Mouse (Mus musculus) erythroid progenitor cell, adult 5-6 weeks (primary cell): Measurements from ENCODE around the gene Dnajb12. TPM values are rescaled to one million over a fixed set of nuclear protein-coding genes. Genes with fewer than 3 reads are reported as not detected.

Experiments used
- ATAC-seq: replicated peaks from 2 replicates; pipeline ENCODE4 v1.8.0; 2016; ENCODE audit warnings: moderate number of reproducible peaks, mild to moderate bottlenecking, moderate TSS enrichment, inconsistent platforms; ENCODE audit not compliant: poor library complexity, low FRiP score, severe bottlenecking
- total RNA-seq, 2 experiments: library from RNA; stranded (forward) in 1 of 2; stranded (reverse) in 1 of 2; fragments of 150-400 nt in 1 of 2; fragments of 186-747, 209-891 nt in 1 of 2; gene quantifications; 2 replicates each; pipeline versions ENCODE4 v1.2.3 to v1.2.4; 2015 to 2017; ENCODE audit warnings: low replicate concordance in 2 of 2

Dnajb12 gene
- total RNA-seq, 2 experiments from 2014 or later = 27.2 to 30.4 TPM

DNA sequence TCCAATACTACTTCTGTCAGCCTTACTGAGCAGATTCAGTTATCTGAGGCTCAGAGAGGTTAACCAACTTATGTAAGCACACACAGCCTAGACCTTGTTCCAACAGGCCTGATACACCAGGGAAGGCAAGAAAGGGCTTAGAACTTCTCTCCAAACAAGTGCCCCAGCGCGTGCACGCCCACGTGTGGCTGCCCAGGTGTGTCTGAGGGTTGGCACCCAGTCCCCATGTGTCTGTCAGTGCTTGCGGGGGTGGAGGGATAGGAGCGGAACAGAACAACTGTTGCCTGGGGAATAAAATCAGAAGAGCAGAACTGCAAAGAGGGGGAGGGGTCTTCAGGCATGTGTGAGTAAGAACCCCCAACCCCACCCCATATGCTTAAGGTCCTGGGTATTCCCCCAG lies 31.7 kb downstream of the Dnajb12 start:
- no peak for ATAC-seq

DNA sequence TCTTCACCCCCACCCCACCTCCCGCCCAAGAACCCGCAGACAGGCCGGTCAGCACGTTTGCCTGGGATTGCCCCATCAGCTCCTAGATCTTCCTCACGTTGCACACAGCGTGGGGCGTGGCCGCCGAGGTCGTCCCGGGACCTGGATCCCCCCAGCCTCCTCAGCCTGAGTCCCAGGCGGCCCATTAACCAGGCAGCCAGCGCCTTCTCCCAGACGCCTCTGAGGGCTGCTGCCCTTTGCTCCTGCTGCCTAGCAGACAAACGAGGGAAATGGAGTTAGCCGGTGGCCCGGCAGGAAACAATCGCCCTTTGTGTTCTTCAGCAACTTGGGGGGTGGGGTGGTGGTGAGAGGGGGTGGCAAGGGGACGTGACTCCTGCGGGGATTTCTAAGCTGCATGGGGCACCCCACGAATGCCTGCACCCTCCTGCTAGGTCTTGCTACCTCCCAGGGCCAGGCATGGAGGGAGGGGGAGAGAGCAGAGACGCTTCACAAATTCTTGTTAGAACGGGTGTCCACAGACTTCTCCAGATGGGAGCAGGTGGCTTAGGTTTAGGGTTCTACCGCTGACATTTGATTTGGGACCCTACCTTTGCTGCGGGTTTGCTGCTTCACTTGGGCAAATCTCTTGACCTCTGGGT lies 32.3 kb downstream of the Dnajb12 start:
- ATAC-seq = no peak

DNA sequence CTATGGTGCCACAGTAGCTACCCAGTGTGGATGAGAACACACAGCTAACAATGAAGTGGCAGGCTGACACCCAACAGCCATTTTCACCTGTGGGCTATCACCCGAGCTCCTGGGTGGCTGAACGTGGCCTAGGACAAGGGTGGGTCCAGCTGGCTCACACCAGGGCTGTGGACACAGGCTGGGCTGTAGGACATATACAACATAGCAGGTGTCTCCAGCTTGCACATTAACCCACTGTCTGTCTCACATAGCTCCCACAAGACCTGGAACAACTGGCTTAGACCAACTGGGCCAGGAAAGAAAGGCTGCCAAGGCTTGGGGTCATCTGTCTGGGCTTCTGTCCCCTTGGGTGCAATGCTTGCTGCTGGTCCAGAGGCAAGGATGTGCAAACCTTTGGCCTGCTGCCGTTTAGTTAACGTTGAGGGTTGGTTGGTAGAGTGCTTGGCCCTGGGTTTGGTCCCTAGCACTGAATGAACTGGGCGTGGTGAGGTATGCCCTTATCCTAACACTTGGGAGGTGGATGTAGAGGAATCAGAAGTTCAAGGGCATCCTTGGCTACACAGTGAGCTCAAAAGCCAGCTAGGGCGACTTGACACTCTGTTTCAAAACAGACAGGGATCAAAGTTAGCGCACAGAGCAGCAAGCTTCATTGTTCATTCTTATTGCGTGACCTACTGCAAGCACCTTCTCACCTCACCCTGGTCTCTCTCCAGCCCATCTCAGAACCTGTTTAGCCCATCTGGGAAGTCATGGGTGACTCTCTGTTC lies 36.0 kb downstream of the Dnajb12 start:
- ATAC-seq = no peak

DNA sequence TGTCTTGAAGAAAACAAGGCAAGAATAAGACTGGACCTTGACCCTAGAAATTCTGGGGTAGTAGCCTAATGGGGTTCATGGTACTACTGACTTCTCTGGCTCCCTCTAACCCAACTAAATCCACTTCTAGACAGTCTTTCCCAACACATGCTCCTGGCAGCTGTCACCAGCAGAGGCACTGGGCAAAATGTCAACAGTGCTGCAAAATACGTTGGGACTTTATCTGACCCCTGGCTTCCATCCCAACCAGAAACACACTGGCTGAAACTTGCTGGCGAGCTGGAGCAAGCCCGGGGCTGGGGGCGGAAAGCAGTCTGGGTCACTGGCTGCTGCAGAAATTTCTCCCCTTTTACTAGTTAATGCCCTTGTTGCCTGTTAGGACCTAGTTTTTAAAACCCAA lies 36.8 kb downstream of the Dnajb12 start:
- ATAC-seq = no peak

- no peak for ATAC-seq
These were observed 37.3 kb downstream of the Dnajb12 start for GRCm38 (mm10) chr10:59916649-59917048.

DNA sequence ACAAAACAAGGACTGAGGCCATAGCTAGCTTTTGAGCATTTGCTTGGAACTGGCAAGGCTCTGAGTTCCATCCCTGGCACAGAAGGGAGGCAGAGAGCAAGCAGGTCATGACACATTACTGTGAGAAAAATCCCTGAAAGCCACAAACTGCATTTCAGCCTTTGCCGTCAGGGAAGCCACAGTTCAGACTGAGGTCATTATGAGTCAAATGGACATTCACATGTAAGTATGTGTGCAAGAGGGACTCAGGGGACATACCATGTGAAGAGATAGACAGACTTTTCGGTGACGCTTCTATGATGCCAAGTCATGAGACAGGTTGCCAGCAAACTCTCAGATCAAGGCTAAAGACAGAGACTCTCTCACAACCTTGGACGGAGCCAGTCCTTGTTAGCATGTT lies 38.8 kb downstream of the Dnajb12 start:
- ATAC-seq = no peak

DNA sequence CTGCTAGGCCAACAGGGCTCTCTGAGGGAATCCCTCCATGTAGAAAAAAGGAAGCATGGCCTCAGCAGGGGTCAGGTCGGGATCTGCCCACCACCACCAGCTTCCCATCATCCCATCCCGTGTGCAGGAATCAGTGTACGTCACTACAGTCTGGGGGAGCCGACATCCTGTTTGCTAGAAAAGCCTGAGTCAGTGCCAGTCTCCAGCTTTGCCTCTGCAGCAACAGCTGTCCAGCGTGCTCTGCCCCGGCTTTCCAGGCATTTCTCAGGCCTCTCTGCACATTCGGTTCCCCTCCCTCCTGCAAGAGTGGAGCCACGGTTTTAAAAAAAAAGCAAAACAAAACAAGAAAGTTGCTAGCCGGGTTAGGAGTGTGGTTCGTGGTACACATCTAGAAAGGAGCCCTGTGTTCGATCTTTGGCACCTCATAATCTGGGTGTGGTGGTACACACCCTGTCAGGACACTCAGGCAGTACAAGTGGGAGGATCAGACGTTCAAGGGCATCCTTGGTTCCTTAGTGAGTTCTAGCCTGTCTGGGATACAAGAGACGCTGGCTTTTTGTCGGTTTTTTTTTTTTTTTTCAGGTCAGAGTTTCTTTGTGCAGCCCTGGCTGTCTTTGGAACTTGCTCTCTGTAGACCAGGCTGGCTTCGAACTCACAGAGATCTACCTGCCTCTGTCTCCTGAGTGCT lies 40.3 kb downstream of the Dnajb12 start:
- peak; percentile 32; the same call in 1 of the 2 replicates for ATAC-seq

- peak; percentile 35 for ATAC-seq
These were observed 41.1 kb downstream of the Dnajb12 start for GRCm38 (mm10) chr10:59920485-59920809.

DNA sequence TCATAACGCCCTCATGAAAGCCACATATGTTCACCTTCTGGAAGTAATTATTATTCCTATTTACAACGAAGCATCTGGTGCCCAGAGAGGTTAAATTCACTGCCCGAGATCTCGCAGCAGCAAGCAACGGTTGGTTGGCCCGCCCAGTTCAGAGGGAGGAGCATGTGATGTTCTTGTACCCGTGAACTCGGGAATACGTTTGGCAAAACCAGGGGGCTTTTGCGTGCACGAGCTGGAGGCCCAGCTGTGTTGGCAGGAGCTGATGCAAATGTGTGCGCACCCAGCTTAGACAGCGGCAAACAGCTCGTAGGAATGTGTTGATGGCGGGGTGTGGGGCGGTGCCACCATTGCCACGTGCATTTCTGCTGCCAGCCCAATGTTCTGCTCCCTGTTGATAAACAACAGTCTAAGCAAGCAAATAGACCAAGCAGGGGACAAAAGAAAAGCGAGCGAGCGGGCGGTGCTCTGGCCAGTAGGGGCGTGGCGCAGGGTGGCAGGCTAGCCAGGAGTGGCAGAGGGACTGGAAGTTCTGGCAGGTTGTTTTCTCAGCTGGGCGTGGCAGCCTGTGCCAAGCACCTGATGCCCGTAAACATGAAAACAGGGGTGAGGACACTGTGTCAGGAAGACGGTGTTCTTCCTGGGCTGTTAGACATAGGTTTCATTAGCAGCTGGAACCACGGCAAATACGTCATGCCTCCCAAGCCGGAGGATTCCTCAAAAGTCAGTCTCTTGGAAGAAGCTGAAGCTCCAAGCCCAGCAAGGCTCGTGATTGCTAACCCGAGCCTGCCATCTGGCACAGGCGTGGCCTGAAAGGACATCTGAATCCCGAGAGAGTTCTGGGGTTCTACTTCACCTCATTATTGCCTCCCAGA lies 41.7 kb downstream of the Dnajb12 start:
- ATAC-seq = peak; percentile 89

GRCm38 (mm10) chr10:59923493-59923892 lies 44.1 kb downstream of the Dnajb12 start:
- ATAC-seq = no peak

DNA sequence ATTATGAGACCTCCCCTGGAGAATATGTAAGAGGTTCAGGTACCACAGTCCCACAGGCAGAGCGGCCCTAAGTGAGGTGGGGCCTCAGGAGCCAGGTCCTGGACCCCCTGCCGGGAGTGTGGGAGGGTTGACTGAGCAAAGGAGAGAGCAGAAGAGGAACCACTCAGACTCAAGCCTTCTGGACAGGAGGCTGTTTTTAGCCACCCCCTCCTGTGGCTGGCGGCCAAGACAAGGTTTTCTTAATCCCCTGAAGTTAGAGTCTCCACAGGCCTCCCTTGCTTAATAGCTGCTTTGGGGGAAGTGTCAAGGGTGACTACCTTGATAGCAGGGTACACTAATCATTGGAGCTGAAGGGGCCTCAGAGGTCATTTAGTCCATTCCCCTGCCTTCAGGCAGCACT lies 44.9 kb downstream of the Dnajb12 start:
- no peak for ATAC-seq

- ATAC-seq = no peak
These were observed 49.8 kb downstream of the Dnajb12 start for GRCm38 (mm10) chr10:59929205-59929604.

DNA sequence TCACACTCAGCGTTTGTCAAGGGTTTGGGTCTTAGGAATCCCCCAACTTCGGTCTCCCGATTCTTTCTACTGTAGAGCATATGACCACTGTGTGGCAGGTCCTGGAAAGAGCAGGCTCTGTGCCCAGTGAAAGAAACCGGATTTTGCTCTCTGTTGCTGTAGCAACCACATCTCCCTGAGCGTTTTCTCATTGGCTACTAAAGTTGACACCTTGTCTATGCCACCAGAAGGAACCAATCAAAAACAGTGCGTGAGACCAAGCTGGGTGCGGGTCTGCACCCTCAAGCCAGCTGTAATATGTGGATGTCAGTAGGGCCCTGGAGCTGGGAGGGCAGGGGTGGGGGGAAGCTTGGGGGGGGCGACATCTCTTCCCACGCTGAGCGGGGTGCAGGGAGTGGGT lies 51.6 kb downstream of the Dnajb12 start:
- ATAC-seq = no peak

- ATAC-seq = no peak
These were observed 53.2 kb downstream of the Dnajb12 start for GRCm38 (mm10) chr10:59932521-59932920.

GRCm38 (mm10) chr10:59934039-59934438 lies 54.7 kb downstream of the Dnajb12 start:
- peak; percentile 47; the same call in 1 of the 2 replicates for ATAC-seq

GRCm38 (mm10) chr10:59936058-59936856 lies 56.9 kb downstream of the Dnajb12 start:
- ATAC-seq = no peak

GRCm38 (mm10) chr10:59938662-59939061 lies 59.3 kb downstream of the Dnajb12 start:
- ATAC-seq = no peak

DNA sequence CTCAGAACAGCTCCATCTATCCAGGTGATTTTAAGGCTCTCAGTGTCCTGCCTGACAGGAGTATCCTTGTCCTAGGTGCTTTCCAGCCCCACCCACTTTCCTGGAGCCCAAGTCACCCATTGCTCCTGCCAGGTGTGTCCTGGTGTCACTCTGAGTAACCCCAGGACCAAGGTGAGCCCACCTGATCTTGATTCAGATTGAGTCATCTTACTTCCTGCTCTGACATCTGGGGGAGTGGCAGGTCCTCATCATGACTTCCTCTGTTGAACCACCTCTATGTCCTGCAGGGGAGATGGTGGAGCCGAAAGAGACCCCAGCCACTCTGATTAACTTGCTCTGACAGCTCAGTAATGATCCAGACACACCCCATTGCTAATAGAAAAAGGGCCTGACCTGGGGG lies 59.7 kb downstream of the Dnajb12 start:
- ATAC-seq = no peak

DNA sequence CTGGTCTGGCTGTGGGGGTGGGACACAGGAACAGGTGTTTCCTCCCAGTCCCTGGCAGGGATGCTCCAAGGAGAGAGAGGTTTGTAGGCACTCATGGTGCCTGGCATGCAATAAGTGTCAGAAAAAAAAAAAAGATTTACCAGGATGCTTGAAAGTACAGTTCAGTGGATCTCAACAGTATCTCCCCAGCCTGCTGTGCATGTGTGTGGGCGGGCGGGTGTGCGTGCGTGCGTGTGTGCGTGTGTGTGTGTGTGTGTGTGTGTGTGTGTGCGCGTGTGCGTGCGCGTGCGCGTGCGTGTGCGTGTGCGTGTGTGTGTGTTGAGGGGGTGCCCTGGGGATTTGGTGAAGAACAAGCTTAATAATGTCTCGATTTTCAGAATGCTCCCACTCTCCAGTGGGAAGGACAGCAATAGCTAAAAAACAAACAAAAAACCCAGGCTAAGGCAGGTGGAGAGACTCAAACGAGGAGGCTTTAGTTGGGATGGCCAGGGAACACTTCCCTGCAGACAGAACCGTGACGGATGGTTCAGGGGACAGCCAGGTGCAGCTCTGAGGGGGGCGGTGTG lies 63.0 kb downstream of the Dnajb12 start:
- ATAC-seq = no peak
